Mouse (Mus musculus) stomach, postnatal 0 days (tissue): ENCODE measurements around the gene Dhcr24. TPM values are rescaled to one million over a fixed set of nuclear protein-coding genes. Genes with fewer than 3 reads are reported as not detected.
A peak's percentile ranks its signal among the peaks of the same experiment; 100 is the strongest.

Source experiments
- ATAC-seq: fragments of 200-750 bp; cut with Nextera tagmentation; 2 replicates; pipeline ENCODE4 v1.8.0; 2017; ENCODE audit not compliant: low FRiP score, low TSS enrichment
- DNase-seq: peaks from one replicate; pipeline ENCODE4 v3.0.0-alpha.2; 2016; ENCODE audit warnings: low spot score
- H3K27ac ChIP-seq: fragments of 300-500 bp; sonication (generic); replicated peaks from 2 replicates; pipeline ENCODE4 v1.5.1; 2014; ENCODE audit warnings: mild to moderate bottlenecking, control low read depth
- H3K27me3 ChIP-seq: fragments of 300-500 bp; sonication (generic); 2 replicates; pipeline ENCODE4 v1.6.1; 2014; ENCODE audit warnings: low read length; ENCODE audit not compliant: control insufficient read depth, insufficient read depth
- H3K36me3 ChIP-seq: fragments of 300-500 bp; sonication (generic); 2 replicates; pipeline ENCODE4 v1.6.1; 2014; ENCODE audit warnings: low read length, mixed read lengths; ENCODE audit not compliant: control insufficient read depth, insufficient read depth
- H3K4me1 ChIP-seq: fragments of 300-500 bp; sonication (generic); replicated peaks from 2 replicates; pipeline ENCODE4 v1.6.1; 2014; ENCODE audit warnings: antibody characterized with exemption; ENCODE audit not compliant: control insufficient read depth, insufficient read depth
- H3K4me2 ChIP-seq: fragments of 300-500 bp; sonication (generic); replicated peaks from 2 replicates; pipeline ENCODE4 v1.6.1; 2014; ENCODE audit warnings: low read depth, mild to moderate bottlenecking, control low read depth, moderate library complexity
- H3K4me3 ChIP-seq: fragments of 300-500 bp; sonication (generic); 2 replicates; pipeline ENCODE4 v1.5.1; 2014; ENCODE audit warnings: low read depth, low read length, control low read depth
- H3K9ac ChIP-seq: fragments of 300-500 bp; sonication (generic); 2 replicates; pipeline ENCODE4 v1.6.1; 2014; ENCODE audit warnings: mild to moderate bottlenecking, low read length, control low read depth, mixed read lengths
- H3K9me3 ChIP-seq: fragments of 300-500 bp; sonication (generic); 2 replicates; pipeline ENCODE4 v1.6.1; 2016; ENCODE audit warnings: low read length; ENCODE audit not compliant: control insufficient read depth
- CTCF ChIP-seq: IDR thresholded peaks from 2 replicates; pipeline ENCODE4 v1.5.1; 2016; ENCODE audit warnings: antibody characterized with exemption, low read depth, mild to moderate bottlenecking, moderate library complexity
- EP300 ChIP-seq: optimal IDR thresholded peaks from 2 replicates; pipeline ENCODE3; 2016; ENCODE audit warnings: antibody characterized with exemption
- WGBS: fragments of 180-500 bp; shearing (Covaris S2); extraction: QIAGEN DNeasy Blood & Tissue Kit; methylation state at CpG from one replicate; pipeline ENCODE4 v1.1.7; 2014; 5-methylcytosine and 5-hydroxymethylcytosine counted together
- polyA plus RNA-seq: library from polyadenylated mRNA; unstranded; fragments of >200 nt; fragmentation: Nextera tagmentation; extraction: Ambion mirVana; gene quantifications from 2 replicates; pipeline ENCODE4 v1.2.1, GENCODE M21; 2015

Gene Dhcr24
- polyA plus RNA-seq, 1 experiment from 2014 or later: 7.1 TPM

DNA sequence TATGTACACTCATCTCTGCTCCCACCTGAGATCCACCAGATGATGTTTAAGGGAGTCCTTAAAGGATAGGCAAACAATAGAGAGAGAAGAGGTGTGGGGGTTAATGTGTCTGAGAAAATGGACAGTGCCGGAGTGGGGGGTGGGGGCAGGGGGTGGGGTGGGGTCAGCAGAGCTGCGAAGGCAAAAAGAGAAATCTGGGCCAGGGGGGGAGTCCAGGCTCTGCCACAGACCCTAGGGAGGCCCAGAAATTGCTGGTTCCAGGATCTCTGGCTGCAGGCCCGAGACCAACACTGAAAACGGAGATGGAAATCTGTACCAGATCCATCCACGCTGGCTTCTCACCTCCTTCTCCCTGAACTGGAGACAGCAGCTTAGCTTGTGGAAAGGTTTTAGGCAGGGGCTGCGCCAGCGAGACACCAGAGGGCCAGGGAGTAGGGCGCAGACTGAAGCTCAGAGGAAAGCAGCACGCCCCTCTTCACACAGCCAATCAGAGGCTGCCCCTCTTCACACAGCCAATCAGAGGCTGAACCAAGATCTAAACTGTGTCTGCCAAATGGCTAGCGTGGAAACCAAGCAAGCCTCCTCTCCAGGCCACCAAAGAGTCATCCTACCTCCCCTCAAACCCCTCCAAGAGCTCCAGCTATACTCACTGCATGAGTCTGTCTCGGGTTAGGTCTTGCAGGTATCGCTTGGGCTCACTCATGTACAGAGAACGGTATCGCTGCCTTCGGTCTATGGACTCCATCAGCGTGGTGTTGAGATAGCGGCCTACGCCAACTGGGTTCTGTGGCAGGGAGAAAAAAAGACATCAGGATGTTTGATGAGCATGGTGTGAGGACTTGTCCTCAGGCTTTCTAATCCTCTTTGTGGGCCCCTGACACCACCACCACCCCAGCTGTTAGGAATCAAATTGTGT is 46.1 kb downstream of the Dhcr24 start:
- ATAC-seq (peak; percentile 75), DNase-seq (no peak)
- Histone ChIP-seq H3K36me3 (no peaks in the 10 kb centered on the region), H3K9me3 (no peaks in the 10 kb centered on the region), H3K27ac (no peak overlapping the region), H3K4me2 (peak overlapping the region; percentile 20; the same call in 1 of the 2 replicates), H3K27me3 (no peaks in the 10 kb centered on the region), H3K4me1 (no peaks in the 10 kb centered on the region), H3K9ac (no peak overlapping the region), H3K4me3 (no peak overlapping the region)
- TF ChIP-seq EP300 (no peak), CTCF (no peak)
- WGBS: 38% methylated on average over 18 of the region's 18 CpGs

DNA sequence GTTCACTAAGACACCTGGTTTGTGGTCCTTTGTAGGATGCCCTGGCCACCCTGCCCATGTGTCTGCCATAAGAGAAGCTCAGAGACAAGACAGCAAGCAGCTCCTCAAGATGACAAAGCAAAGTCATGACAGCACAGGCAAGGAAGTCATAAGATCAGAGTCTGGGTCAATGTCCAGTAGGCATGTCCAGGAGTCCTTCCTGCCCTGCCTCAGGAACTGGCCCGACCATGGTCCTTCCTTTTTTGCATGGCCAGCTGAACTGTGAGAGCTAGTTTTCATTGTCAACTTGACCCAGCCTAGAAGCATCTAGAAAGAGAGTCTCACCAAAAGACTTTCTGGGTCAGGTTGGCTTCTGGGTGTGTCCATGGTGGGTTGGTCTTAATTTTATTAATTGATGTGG is 47.1 kb downstream of the Dhcr24 start:
- no peaks in the 10 kb centered on the region for H3K36me3 ChIP-seq
- H3K27ac ChIP-seq: no peak overlapping the region
- no peak for TF ChIP-seq EP300
- TF ChIP-seq CTCF: no peak
- H3K9me3 ChIP-seq: no peaks in the 10 kb centered on the region
- H3K4me1 ChIP-seq: no peaks in the 10 kb centered on the region
- DNase-seq (no peak), ATAC-seq (no peak)
- H3K4me2 ChIP-seq: no peak overlapping the region
- no peaks in the 10 kb centered on the region for H3K27me3 ChIP-seq
- H3K4me3 ChIP-seq: no peak overlapping the region
- no peak overlapping the region for H3K9ac ChIP-seq
- 88% methylated on average over 1 of the region's 1 CpGs for WGBS

DNA sequence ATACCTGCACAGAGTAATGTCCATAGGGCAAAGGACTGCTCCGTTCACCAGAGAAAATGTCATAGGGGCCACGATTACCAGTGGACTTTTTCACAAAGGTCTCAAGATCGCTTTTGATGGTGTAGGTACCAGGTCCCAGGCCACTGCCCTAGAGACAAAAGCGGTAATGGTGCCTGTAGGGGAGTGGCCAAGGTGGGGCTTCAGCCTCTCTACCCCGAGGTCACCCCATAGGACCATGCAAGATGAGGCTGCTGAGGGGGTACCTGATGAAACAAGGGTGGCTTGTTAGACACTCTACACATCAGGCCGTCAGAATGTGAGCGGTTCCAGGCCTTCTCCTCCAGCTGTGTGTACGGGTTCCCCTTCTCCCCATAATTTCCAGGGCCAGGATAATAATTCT is 52.3 kb downstream of the Dhcr24 start:
- DNase-seq (no peak), ATAC-seq (0 out of 2 replicates have a peak, but pooled peaks have one; percentile 9)
- H3K9me3 ChIP-seq: no peaks in the 10 kb centered on the region
- H3K36me3 ChIP-seq: no peaks in the 10 kb centered on the region
- H3K4me1 ChIP-seq: no peaks in the 10 kb centered on the region; the same call in 1 of the 2 replicates
- no peak overlapping the region for H3K4me3 ChIP-seq
- no peak overlapping the region for H3K27ac ChIP-seq
- 76% methylated on average over 8 of the region's 8 CpGs for WGBS
- H3K9ac ChIP-seq: no peak overlapping the region
- no peak overlapping the region for H3K4me2 ChIP-seq
- TF ChIP-seq EP300 (no peak), CTCF (no peak)
- no peaks in the 10 kb centered on the region for H3K27me3 ChIP-seq

DNA sequence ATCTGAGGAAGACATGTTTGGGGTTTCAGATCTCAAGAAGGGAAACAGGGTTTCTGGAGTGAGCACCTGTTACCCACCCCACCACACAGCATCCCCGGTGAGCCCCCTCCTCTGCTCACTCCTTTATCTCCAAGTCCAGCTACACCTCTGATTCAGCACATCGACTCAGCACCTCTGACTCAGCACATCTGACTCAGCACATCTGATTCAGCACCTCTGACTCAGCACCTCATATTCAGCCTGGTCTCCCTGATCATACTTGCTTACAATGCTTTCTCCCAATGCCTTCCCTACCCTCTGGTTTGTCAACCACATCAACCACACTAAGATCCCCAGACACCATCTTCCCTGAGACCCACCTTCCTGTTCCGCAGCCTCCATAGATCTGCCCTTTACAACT is 52.7 kb downstream of the Dhcr24 start:
- ATAC-seq: no peak
- 64% methylated on average over 3 of the region's 3 CpGs for WGBS

DNA sequence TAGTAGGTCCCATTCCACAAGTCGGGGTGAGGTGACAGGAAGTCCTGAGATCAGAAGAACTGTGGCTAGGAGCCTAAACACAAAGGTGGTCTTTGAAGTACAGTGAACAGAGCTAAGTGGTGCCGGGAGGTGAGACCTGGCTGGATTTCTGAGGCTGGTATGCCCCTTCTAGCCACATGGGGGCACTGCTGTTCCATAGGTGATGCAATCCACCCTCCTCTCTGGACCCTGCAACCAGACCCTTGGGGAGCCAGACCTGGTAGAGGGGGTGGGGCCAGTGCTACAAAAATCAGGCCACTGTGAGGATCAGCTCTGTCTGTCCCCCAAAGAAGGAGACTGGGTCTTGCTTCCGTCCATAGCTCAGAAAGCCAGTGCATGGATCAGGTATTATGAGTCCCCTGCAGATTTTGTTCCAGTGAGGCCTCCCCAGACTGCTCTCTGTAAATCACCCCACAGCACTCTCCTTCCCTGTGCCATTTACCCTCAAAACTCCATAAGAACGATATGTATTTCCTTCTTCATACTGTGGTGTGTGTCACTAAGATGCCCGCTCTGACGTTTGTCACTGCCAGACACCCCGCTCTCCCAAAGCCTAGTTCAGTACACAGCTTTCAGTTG is 53.5 kb downstream of the Dhcr24 start:
- Histone ChIP-seq H3K27ac (no peak overlapping the region), H3K4me1 (no peaks in the 10 kb centered on the region; the same call in 1 of the 2 replicates), H3K4me2 (no peak overlapping the region), H3K9me3 (no peaks in the 10 kb centered on the region), H3K9ac (no peak overlapping the region), H3K36me3 (no peaks in the 10 kb centered on the region), H3K27me3 (no peaks in the 10 kb centered on the region), H3K4me3 (no peak overlapping the region)
- TF ChIP-seq CTCF (peak; percentile 97), EP300 (no peak)
- DNase-seq (peak; percentile 69), ATAC-seq (peak; percentile 29; the same call in 1 of the 2 replicates)
- 45% methylated on average over 7 of the region's 7 CpGs for WGBS

More for the DNA sequence above, 52.7 kb downstream of the Dhcr24 start:
- no peak overlapping the region for H3K27ac ChIP-seq
- no peaks in the 10 kb centered on the region for H3K9me3 ChIP-seq
- no peaks in the 10 kb centered on the region; the same call in 1 of the 2 replicates for H3K4me1 ChIP-seq
- TF ChIP-seq CTCF (no peak), EP300 (no peak)
- no peaks in the 10 kb centered on the region for H3K27me3 ChIP-seq
- H3K36me3 ChIP-seq: no peaks in the 10 kb centered on the region
- peak; percentile 40 for DNase-seq
- H3K4me3 ChIP-seq: no peak overlapping the region
- H3K9ac ChIP-seq: no peak overlapping the region
- no peak overlapping the region for H3K4me2 ChIP-seq

DNA sequence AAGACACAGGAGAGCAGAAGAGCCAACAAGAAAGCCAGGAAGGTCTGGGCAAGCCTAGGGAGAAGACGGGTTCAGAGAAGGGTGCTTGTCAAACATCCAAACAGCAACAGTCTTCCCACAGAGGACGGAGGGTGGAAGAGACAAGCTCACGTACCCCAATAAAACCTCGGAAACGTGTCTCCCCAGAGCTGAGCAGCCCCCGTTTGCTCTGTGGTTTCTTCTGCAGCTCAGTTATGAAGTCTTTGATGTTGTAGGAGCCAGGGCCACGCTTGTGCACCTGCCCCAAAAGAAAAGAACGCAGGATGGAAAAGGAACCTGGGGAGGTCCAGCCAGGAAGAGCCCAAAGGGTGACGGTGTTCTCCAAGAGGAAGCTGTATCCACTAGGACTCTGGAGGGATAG is 54.0 kb downstream of the Dhcr24 start:
- WGBS: 86% methylated on average over 9 of the region's 9 CpGs
- H3K27me3 ChIP-seq: no peaks in the 10 kb centered on the region
- DNase-seq: no peak
- no peaks in the 10 kb centered on the region; the same call in 1 of the 2 replicates for H3K4me1 ChIP-seq
- no peaks in the 10 kb centered on the region for H3K9me3 ChIP-seq
- TF ChIP-seq CTCF: no peak
- TF ChIP-seq EP300: no peak
- no peaks in the 10 kb centered on the region for H3K36me3 ChIP-seq
- H3K4me2 ChIP-seq: no peak overlapping the region
- no peak for ATAC-seq
- no peak overlapping the region for H3K27ac ChIP-seq
- no peak overlapping the region for H3K9ac ChIP-seq
- no peak overlapping the region for H3K4me3 ChIP-seq
